Mouse (Mus musculus) brain, embryonic 14.5 days (tissue): ENCODE measurements around the gene Gramd4.

Experiments used
- CTCF ChIP-seq: fragments of 200-500 bp; IDR thresholded peaks from 2 replicates; pipeline ENCODE4 v1.5.1; 2012; ENCODE audit warnings: inconsistent platforms, mild to moderate bottlenecking, moderate library complexity, borderline replicate concordance; ENCODE audit not compliant: insufficient read depth, insufficient read length; ENCODE audit errors: extremely low read depth
- POLR2A ChIP-seq: fragments of 200-500 bp; IDR thresholded peaks from 2 replicates; pipeline ENCODE4 v1.6.1; 2012; ENCODE audit warnings: mild to moderate bottlenecking, inconsistent platforms, borderline replicate concordance; ENCODE audit not compliant: poor library complexity, insufficient read depth, insufficient read length, severe bottlenecking; ENCODE audit errors: extremely low read depth

- TF ChIP-seq POLR2A (no peak), CTCF (no peak)
These were observed 48.3 kb downstream of the Gramd4 start for GRCm38 (mm10) chr15:86105751-86106150.
